Mouse (Mus musculus) sigmoid colon, adult 10 weeks (tissue): ENCODE results near the gene Lrp5. TPM values are rescaled to one million over a fixed set of nuclear protein-coding genes. Genes with fewer than 3 reads are reported as not detected.

ENCODE experiments used
- polyA plus RNA-seq: library from polyadenylated mRNA; stranded (reverse); fragments of 350-450 nt; fragmentation: Illumina TruSeq; extraction: RNeasy Lipid Tissue Mini Kit (QIAGEN cat#74804); gene quantifications from one replicate; pipeline ENCODE4 v1.2.3, GENCODE M21; 2014; ENCODE audit warnings: low read depth, low replicate concordance

Gene Lrp5
- polyA plus RNA-seq = 0.69 TPM

DNA sequence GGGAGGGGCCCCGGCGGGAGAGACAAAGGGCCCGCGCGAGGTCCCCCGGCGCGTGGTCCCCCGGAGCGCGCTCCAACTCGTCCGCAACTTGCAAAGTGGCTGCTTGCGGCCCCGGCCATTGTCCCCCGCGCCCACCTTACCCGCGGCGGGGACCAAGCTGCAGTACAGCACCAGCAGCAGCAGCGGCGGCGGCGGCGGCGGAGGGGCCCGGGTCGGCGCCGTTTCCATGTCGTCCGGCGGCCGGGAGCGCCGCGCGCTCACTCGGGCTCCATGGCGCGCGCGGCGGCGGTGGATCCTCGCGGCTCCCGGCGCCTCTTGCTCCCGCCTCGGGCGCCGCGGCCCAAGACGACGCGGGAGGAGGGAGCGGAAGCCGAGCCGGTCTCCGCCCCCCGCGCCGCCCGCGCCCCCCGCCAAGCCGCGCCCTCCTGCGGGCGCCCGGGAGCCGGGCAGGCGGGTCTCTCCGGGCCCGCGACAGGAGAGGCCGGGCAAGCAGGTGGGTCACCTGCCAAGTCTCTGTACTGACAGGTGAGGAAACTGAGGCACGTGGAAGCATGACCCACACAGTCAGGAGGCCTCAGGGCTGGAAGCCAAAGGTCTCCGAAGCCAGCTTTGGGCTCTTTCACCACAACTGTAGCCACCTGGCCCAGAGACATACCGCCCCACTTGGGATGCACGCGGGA, at the start of gene Lrp5:
TSS of gene Lrp5 (minus strand) at position 350 of the 680 bp plus-strand sequence.

DNA sequence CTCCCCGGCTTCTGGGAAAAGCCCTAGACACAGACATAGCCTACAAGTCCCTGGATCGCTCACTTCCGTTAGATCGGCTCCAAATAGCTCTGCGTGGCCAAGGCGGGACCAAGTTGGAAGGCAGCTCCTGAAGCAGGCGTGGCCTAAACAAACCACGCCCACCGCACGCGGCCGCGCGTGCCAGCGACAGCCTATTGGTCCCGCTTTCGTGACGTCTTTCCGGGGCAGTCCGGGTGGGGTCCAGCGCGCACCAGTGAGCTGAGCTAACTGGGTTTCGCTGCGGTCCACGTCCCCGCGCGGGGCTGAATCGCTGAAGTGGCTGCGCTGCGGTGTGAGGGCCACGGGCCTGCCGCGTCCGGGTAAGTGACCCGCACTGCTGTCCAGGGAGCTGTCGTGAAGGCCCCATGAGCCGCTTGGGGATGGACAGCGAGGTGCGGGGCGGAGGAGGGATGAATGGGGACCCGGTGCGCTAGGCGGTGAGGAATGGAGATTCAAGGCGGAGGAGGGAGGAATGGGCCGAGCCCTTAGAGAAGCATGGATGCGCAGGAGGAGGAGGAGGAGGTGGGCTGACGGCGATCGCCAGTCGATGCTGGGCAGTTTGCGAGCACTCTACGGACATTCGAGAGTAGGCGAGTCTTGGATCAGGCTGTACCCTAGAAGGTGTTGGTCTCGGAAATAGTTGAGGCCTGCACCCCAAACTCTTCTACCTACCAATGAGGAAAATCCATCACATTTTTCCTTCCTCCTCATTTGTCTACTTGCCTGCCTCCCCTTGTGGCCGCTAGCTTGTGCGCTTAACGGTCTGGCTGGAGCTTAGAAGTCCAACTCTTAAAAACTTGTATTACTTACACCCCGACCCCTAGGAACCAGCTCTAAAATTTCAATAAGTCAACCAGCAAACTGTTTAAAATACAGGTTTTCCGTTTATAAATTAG, 22.0 kb upstream of the Lrp5 start, which contains the start of gene 1810055G02Rik:
TSS of gene 1810055G02Rik (plus strand) at position 216 of the 935 bp plus-strand sequence.

DNA sequence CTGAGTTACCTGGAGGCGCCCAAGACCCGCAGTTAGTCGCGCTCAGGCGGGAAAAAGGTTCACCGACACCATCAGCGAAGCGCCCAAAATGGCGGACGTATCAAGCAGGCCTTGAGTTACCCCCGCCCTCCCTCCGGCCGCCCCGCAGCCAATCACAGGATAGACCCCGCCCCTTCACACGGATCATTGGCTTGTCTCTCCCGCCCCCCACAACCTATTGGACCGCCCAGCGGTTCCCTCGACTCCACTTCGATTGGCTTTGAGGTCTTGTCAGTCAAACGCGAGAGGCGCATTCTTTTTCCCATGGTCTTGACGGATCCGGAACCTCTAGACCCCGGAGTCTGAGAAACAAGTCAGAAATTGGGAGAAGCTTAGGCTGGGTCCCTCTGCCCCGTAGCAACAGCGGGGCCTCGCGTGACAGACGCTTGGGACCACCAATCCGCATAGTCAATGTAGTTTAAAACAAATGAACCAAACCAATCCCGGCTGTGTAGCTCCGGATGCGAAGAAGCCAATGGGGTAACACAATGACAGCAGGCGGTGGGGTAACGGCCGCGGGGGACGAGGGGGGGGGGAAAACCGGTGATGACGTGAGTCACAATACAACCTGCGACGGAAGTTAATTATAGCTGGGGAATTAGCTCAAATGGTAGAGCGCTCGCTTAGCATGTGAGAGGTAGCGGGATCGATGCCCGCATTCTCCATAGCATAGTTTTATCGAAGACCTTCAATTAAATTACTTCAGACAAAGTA, 110.6 kb downstream of the Lrp5 start, which contains the start of gene Ppp6r3:
TSS of gene Ppp6r3 (minus strand) at position 118 of the 753 bp plus-strand sequence.

Other genes starting within 250 kb of the Lrp5 start
- gene Ppp6r3, start 110.8 kb downstream of the Lrp5 start, polyA plus RNA-seq = 213 TPM
- gene 1810055G02Rik, start 21.7 kb upstream of the Lrp5 start, polyA plus RNA-seq = 3.1 TPM
- 242 TPM for gene Kmt5b, start 80.9 kb upstream of the Lrp5 start, polyA plus RNA-seq
- 66.4 TPM for gene Chka, start 165.2 kb upstream of the Lrp5 start, polyA plus RNA-seq
- 3.8 TPM for gene Tcirg1, start 220.6 kb upstream of the Lrp5 start, polyA plus RNA-seq
- 5.1 TPM for gene Ndufs8, start 226.2 kb upstream of the Lrp5 start, polyA plus RNA-seq
- 0.50 TPM for gene Aldh3b1, start 243.2 kb upstream of the Lrp5 start, polyA plus RNA-seq
- 1.8 TPM for gene Unc93b1, start 248.6 kb upstream of the Lrp5 start, polyA plus RNA-seq